Mouse (Mus musculus) hindbrain, embryonic 16.5 days (tissue): ENCODE results near the gene Pbx4. TPM values are rescaled to one million over a fixed set of nuclear protein-coding genes. Genes with fewer than 3 reads are reported as not detected.

Source experiments
- ATAC-seq: fragments of 200-750 bp; cut with Nextera tagmentation; 2 replicates; pipeline ENCODE4 v1.8.0; 2017; ENCODE audit warnings: moderate TSS enrichment, moderate library complexity
- H3K27ac ChIP-seq: fragments of 300-500 bp; sonication (generic); 2 replicates; pipeline ENCODE4 v1.5.1; 2014; ENCODE audit warnings: low read depth, mild to moderate bottlenecking, control low read depth, low read length, moderate library complexity
- H3K27me3 ChIP-seq: fragments of 300-500 bp; sonication (generic); replicated peaks from 2 replicates; pipeline ENCODE4 v1.6.1; 2014; ENCODE audit warnings: low read length; ENCODE audit not compliant: control insufficient read depth, insufficient read depth
- H3K36me3 ChIP-seq: fragments of 300-500 bp; sonication (generic); 2 replicates; pipeline ENCODE4 v1.6.1; 2014; ENCODE audit warnings: mild to moderate bottlenecking, low read length, moderate library complexity, mixed read lengths; ENCODE audit not compliant: control insufficient read depth, insufficient read depth
- H3K4me1 ChIP-seq: fragments of 300-500 bp; sonication (generic); 2 replicates; pipeline ENCODE4 v1.6.1; 2014; ENCODE audit warnings: low read depth, low read length; ENCODE audit not compliant: control insufficient read depth, insufficient read depth
- H3K4me2 ChIP-seq: fragments of 300-500 bp; sonication (generic); 2 replicates; pipeline ENCODE4 v1.6.1; 2014; ENCODE audit warnings: mild to moderate bottlenecking, low read length, control low read depth, moderate library complexity
- H3K4me3 ChIP-seq: fragments of 300-500 bp; sonication (generic); 2 replicates; pipeline ENCODE4 v1.5.1; 2014; ENCODE audit warnings: mild to moderate bottlenecking, low read length, control low read depth, moderate library complexity
- H3K9ac ChIP-seq: fragments of 300-500 bp; sonication (generic); 2 replicates; pipeline ENCODE4 v1.6.1; 2014; ENCODE audit warnings: low read depth, mild to moderate bottlenecking, control low read depth, low read length, moderate library complexity
- H3K9me3 ChIP-seq: fragments of 300-500 bp; sonication (generic); 2 replicates; pipeline ENCODE4 v1.6.1; 2014; ENCODE audit warnings: mild to moderate bottlenecking, low read length, moderate library complexity; ENCODE audit not compliant: control insufficient read depth
- WGBS: fragments of 180-500 bp; shearing (Covaris S2); extraction: QIAGEN DNeasy Blood & Tissue Kit; methylation state at CpG from one replicate; pipeline ENCODE4 v1.1.7; 2014; 5-methylcytosine and 5-hydroxymethylcytosine counted together
- polyA plus RNA-seq: library from polyadenylated mRNA; unstranded; fragments of >200 nt; fragmentation: Nextera tagmentation; extraction: Ambion mirVana; gene quantifications from 2 replicates; pipeline ENCODE4 v1.2.1, GENCODE M21; 2015

Pbx4 gene
- polyA plus RNA-seq, 1 experiment from 2014 or later: 60.5 TPM

- H3K27ac ChIP-seq: no peak overlapping the region
- no peak for ATAC-seq
- H3K4me3 ChIP-seq: no peak overlapping the region
- H3K36me3 ChIP-seq: peaks cover 12% of the 10 kb centered on the region
- H3K27me3 ChIP-seq: no peaks in the 10 kb centered on the region
- WGBS: 100% methylated on average over 2 of the region's 2 CpGs
- H3K9ac ChIP-seq: no peak overlapping the region; the same call in 1 of the 2 replicates
- no peaks in the 10 kb centered on the region for H3K9me3 ChIP-seq
- peaks cover 19% of the 10 kb centered on the region for H3K4me1 ChIP-seq
- H3K4me2 ChIP-seq: no peak overlapping the region
Measured at GRCm38 (mm10) chr8:69906260-69906659, 74.0 kb downstream of the Pbx4 start.

GRCm38 (mm10) chr8:69907106-69907505, 74.8 kb downstream of the Pbx4 start:
- WGBS: 90% methylated on average over 2 of the region's 2 CpGs
- H3K9me3 ChIP-seq: no peaks in the 10 kb centered on the region
- peaks cover 15% of the 10 kb centered on the region for H3K4me1 ChIP-seq
- H3K4me3 ChIP-seq: no peak overlapping the region
- no peak overlapping the region for H3K9ac ChIP-seq
- peaks cover 12% of the 10 kb centered on the region for H3K36me3 ChIP-seq
- no peak for ATAC-seq
- H3K27me3 ChIP-seq: no peaks in the 10 kb centered on the region
- no peak overlapping the region for H3K27ac ChIP-seq
- H3K4me2 ChIP-seq: no peak overlapping the region

DNA sequence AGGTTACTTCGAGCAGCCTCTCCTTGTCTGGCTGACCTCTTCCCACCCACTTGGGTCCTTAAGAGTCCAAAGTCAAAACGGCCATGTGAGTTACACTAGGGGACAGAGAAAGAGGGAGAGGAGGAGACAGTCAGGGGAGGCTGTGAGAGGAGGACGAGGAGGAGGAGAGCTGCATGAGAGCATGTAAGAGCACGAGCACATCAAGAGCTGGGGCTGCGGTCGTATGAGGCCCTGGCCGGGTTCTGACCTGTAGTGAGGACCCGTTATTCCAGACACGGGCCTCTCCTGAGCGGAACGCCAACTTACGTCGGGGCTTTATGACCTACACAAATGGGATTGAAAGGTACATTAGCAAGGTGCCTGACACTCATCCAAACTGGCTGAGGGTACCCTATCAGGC, 79.6 kb downstream of the Pbx4 start:
- no peak overlapping the region for H3K27ac ChIP-seq
- 89% methylated on average over 13 of the region's 13 CpGs for WGBS
- H3K4me3 ChIP-seq: no peak overlapping the region
- ATAC-seq: no peak
- H3K36me3 ChIP-seq: peaks cover 19% of the 10 kb centered on the region
- no peaks in the 10 kb centered on the region for H3K9me3 ChIP-seq
- H3K27me3 ChIP-seq: no peaks in the 10 kb centered on the region
- H3K4me2 ChIP-seq: no peak overlapping the region
- H3K9ac ChIP-seq: no peak overlapping the region
- no peaks in the 10 kb centered on the region for H3K4me1 ChIP-seq

DNA sequence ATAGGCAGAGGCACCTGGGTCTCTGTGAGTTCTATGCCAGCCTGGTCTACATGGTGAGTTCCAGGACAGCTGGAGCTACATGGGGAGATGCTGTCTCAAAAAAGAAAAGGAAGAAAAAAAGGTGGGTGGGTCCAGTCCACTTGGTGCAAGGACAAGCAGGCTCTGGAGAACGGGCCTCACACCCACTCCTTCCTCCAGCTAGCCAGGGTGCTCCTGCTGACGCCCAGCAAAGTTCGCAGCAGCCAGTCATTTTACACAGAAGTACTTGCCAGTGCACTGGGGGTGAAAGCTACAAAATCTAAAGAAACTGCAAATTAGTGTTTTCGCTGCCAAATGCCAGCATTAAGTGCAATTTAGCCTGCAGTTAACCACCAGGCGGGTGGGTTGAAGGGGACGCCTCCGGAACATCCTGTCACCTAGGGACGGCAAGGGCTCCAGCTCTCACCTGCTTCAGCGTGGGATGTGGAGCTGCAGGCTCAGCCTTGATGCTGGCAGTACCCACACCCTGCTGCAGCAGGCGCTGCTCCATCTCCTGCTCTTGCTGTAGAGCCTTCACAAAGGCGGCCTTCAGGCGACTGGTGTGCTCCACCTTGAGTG, 80.3 kb downstream of the Pbx4 start:
- Histone ChIP-seq H3K9me3 (no peaks in the 10 kb centered on the region), H3K4me3 (no peak overlapping the region), H3K27ac (no peak overlapping the region), H3K4me1 (no peaks in the 10 kb centered on the region), H3K36me3 (peaks cover 22% of the 10 kb centered on the region), H3K27me3 (no peaks in the 10 kb centered on the region), H3K9ac (no peak overlapping the region), H3K4me2 (no peak overlapping the region)
- ATAC-seq: no peak
- 92% methylated on average over 12 of the region's 12 CpGs for WGBS

- 0 out of 2 replicates have a peak, but pooled peaks cover 2% of the 10 kb centered on the region for H3K4me1 ChIP-seq
- H3K36me3 ChIP-seq: peaks cover 16% of the 10 kb centered on the region
- H3K9me3 ChIP-seq: no peaks in the 10 kb centered on the region
- H3K9ac ChIP-seq: no peak overlapping the region
- H3K27me3 ChIP-seq: no peaks in the 10 kb centered on the region
- no peak for ATAC-seq
- H3K27ac ChIP-seq: no peak overlapping the region
- no peak overlapping the region for H3K4me3 ChIP-seq
- H3K4me2 ChIP-seq: no peak overlapping the region
- WGBS: 94% methylated on average over 4 of the region's 4 CpGs
Measured at GRCm38 (mm10) chr8:69914526-69914925, 82.2 kb downstream of the Pbx4 start.

GRCm38 (mm10) chr8:69915748-69916147, 83.5 kb downstream of the Pbx4 start:
- 33% methylated on average over 5 of the region's 5 CpGs for WGBS
- Histone ChIP-seq H3K9me3 (no peaks in the 10 kb centered on the region), H3K4me3 (no peak overlapping the region), H3K27ac (no peak overlapping the region), H3K4me1 (peaks cover 9% of the 10 kb centered on the region), H3K9ac (no peak overlapping the region), H3K27me3 (no peaks in the 10 kb centered on the region), H3K4me2 (no peak overlapping the region), H3K36me3 (peaks cover 11% of the 10 kb centered on the region)
- ATAC-seq: no peak

GRCm38 (mm10) chr8:69918506-69918905, 86.2 kb downstream of the Pbx4 start:
- Histone ChIP-seq H3K4me1 (peaks cover 11% of the 10 kb centered on the region), H3K9me3 (no peaks in the 10 kb centered on the region), H3K4me3 (no peak overlapping the region), H3K27me3 (no peaks in the 10 kb centered on the region), H3K36me3 (peaks cover 4% of the 10 kb centered on the region; the same call in 1 of the 2 replicates), H3K27ac (no peak overlapping the region), H3K9ac (no peak overlapping the region), H3K4me2 (no peak overlapping the region)
- ATAC-seq: 0 out of 2 replicates have a peak, but pooled peaks have one; percentile 5

GRCm38 (mm10) chr8:69919010-69919409, 86.7 kb downstream of the Pbx4 start:
- 75% methylated on average over 1 of the region's 1 CpGs for WGBS
- Histone ChIP-seq H3K4me3 (no peak overlapping the region), H3K9me3 (no peaks in the 10 kb centered on the region), H3K4me1 (peaks cover 11% of the 10 kb centered on the region), H3K4me2 (no peak overlapping the region), H3K27ac (no peak overlapping the region), H3K9ac (no peak overlapping the region), H3K27me3 (no peaks in the 10 kb centered on the region), H3K36me3 (peaks cover 4% of the 10 kb centered on the region; the same call in 1 of the 2 replicates)
- ATAC-seq: peak; percentile 76

- H3K9ac ChIP-seq: peak overlapping the region; percentile 19; the same call in 1 of the 2 replicates
- 48% methylated on average over 11 of the region's 11 CpGs for WGBS
Measured at GRCm38 (mm10) chr8:69919876-69920662, 87.8 kb downstream of the Pbx4 start.

More at GRCm38 (mm10) chr8:69919876-69920662, 87.8 kb downstream of the Pbx4 start:
- ATAC-seq: peak; percentile 56
- Histone ChIP-seq H3K27me3 (no peaks in the 10 kb centered on the region), H3K4me1 (peaks cover 11% of the 10 kb centered on the region), H3K4me3 (no peak overlapping the region), H3K27ac (peak overlapping the region; percentile 42), H3K4me2 (no peak overlapping the region), H3K9me3 (no peaks in the 10 kb centered on the region), H3K36me3 (0 out of 2 replicates have a peak, but pooled peaks cover 4% of the 10 kb centered on the region)
